Mouse (Mus musculus) kidney, adult 2 months (tissue): Measurements from ENCODE around the gene Trim47. TPM values are rescaled to one million over a fixed set of nuclear protein-coding genes. Genes with fewer than 3 reads are reported as not detected.

Experiments
- DNase-seq: peaks from one replicate; pipeline ENCODE4 v3.0.0; 2021
- H3K27ac ChIP-seq: fragments of 200-500 bp; 2 replicates; pipeline ENCODE4 v1.5.1; 2012; ENCODE audit warnings: low read depth, low read length, control low read depth, inconsistent platforms; ENCODE audit not compliant: insufficient read depth
- H3K27me3 ChIP-seq: fragments of 200-500 bp; replicated peaks from 2 replicates; pipeline ENCODE4 v1.6.1; 2012; ENCODE audit warnings: mild to moderate bottlenecking, moderate library complexity, low read length, inconsistent platforms; ENCODE audit not compliant: control insufficient read depth, insufficient read depth
- H3K36me3 ChIP-seq: fragments of 200-500 bp; 2 replicates; pipeline ENCODE4 v1.6.1; 2012; ENCODE audit warnings: mild to moderate bottlenecking, moderate library complexity, low read length, inconsistent platforms; ENCODE audit not compliant: control insufficient read depth, insufficient read depth
- H3K4me1 ChIP-seq: fragments of 200-500 bp; 2 replicates; pipeline ENCODE4 v1.6.1; 2011; ENCODE audit warnings: low read length; ENCODE audit not compliant: control insufficient read depth, insufficient read depth
- H3K4me3 ChIP-seq: fragments of 200-500 bp; 2 replicates; pipeline ENCODE4 v1.5.1; 2011; ENCODE audit warnings: mild to moderate bottlenecking, low read depth, low read length, control low read depth; ENCODE audit not compliant: insufficient read depth
- CTCF ChIP-seq: fragments of 200-500 bp; conservative IDR thresholded peaks from 2 replicates; pipeline ENCODE4 v1.5.1; 2011; ENCODE audit warnings: low read depth, mild to moderate bottlenecking, control low read depth, low read length, moderate library complexity, mixed read lengths; ENCODE audit not compliant: insufficient read depth, insufficient read length
- POLR2A ChIP-seq: fragments of 200-500 bp; IDR thresholded peaks from one replicate; pipeline ENCODE4 v1.6.1; 2011; ENCODE audit warnings: low read depth, low read length, control low read depth
- WGBS: fragments of 180-500 bp; shearing (Covaris S2); methylation state at CpG from one replicate; pipeline ENCODE4 v1.1.7; 2018; 5-methylcytosine and 5-hydroxymethylcytosine counted together
- polyA plus RNA-seq: library from polyadenylated mRNA; depleted of rRNA; stranded (reverse); fragments of >200 nt; gene quantifications from 2 replicates; pipeline ENCODE4 v1.2.3, GENCODE M21; 2012; rRNA removed

Trim47 gene
- 34.9 and 39.6 TPM in 2 replicates for polyA plus RNA-seq

DNA sequence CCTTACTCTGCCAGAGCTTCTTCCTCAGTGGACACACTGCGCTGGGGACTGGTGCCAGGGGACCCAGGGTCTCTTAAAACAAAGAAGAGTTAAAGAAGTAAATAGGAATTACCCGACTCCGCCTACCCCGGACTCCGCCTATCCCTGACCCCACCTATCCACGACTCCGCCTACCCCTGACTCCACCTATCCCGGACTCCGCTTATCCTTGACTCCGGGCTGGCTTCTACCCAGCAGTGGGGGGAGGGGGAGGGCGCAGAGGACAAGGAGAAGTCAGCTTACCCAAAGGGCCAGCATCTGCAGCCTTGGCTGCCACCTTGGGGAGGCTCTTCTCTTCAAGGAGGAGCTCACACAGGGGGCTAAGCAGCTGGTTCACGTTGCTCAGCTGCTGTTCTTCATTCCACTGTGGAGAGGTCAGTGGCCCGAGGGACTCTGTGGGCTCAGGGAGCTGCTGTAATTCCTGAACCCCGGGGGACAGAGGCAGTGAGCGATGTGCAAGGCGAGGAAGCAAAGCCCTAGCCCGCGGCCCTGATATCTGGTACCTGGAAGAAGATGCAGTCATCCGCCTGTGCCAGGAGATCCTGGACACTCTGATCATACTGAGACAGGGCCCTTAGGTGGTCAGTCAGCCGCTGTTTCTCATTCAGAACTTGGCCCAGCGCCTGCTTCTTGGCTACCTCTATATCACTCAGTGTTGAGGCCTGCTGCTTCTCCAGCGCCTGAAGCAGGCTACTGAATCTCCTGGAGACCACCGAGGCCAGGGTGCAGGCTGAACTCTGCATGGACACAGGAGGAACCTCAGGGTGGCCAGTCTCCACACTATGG is at the start of gene Trim47:
TSS of gene Trim47 (minus strand) at position 55 of the 825 bp plus-strand sequence.
- Histone ChIP-seq H3K4me1 (peaks cover 27% of the 10 kb centered on the region), H3K27ac (no peak within 1 kb of the TSS), H3K27me3 (no peaks in the 10 kb centered on the region), H3K36me3 (peaks cover 4% of the 10 kb centered on the region), H3K4me3 (no peak within 1 kb of the TSS)
- WGBS, result 41% methylated on average over 23 of the region's 23 CpGs
- DNase-seq, result peak; percentile 94
- TF ChIP-seq POLR2A (no peak), CTCF (no peak)

DNA sequence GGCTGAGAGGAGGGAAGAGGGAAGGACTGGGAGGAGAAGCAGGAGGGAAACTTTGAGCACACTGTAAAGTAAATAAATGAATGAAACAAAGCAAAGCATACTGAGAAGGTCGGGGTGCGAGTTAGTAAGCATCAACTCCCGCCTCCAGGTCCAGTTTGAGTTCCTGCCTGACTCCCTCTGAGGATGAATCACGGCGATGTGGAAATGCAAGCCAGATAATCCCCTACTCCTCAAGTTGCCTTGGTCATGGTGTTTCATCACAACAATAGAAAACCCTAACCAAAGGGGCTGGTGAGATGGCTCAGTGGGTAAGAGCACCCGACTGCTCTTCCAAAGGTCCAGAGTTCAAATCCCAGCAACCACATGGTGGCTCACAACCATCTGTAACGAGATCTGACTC is 49.0 kb upstream of the Trim47 start:
- H3K4me1 ChIP-seq, result peaks cover 31% of the 10 kb centered on the region; the same call in 1 of the 2 replicates
- 71% methylated on average over 7 of the region's 7 CpGs for WGBS
- no peak for DNase-seq

DNA sequence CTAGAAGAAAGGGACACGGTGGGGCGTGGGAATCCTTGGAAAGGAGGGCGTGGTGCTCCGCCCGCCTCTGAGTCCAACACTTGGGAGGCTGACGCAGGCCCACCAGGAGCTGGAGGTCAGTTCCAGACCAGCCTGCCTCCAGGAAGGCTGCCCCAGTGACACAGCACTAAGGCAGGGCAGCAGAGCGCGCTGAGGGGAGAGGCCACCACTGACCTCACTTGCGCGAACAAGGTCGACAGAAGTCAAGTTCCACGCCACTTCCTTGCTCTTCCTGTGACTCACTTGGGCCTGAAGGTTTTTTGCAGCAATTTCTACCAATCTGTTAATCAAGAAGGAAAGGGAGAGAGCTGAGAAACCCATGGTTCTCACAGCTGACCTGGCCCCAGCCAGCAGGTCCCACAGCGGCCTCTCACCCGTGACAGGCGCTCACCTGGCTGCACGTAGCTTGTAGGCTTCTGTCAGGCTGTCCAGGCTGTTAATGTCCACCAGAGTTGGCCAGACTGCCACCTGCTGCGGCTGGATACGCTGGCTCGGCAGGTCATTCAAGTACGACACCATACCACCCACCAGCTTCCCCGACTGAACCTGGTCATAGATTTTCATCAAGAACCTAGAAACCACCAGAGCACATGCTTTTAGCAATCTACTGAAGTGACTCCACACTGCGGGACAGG is 47.9 kb upstream of the Trim47 start:
- peak; percentile 89 for DNase-seq
- H3K4me1 ChIP-seq, result peaks cover 36% of the 10 kb centered on the region; the same call in 1 of the 2 replicates
- WGBS, result 38% methylated on average over 22 of the region's 22 CpGs
- peak overlapping the region; percentile 89 for H3K27ac ChIP-seq
- peaks cover 28% of the 10 kb centered on the region for H3K36me3 ChIP-seq
- H3K4me3 ChIP-seq, result no peak overlapping the region
- TF ChIP-seq CTCF (0 out of 2 replicates have a peak, but pooled peaks have one; percentile 0), POLR2A (no peak)
- no peaks in the 10 kb centered on the region for H3K27me3 ChIP-seq

More for the DNA sequence above, 49.0 kb upstream of the Trim47 start:
- peaks cover 31% of the 10 kb centered on the region for H3K36me3 ChIP-seq
- H3K27me3 ChIP-seq, result no peaks in the 10 kb centered on the region
- H3K27ac ChIP-seq, result no peak overlapping the region; the same call in 1 of the 2 replicates
- TF ChIP-seq POLR2A (no peak), CTCF (no peak)
- no peak overlapping the region for H3K4me3 ChIP-seq

- Histone ChIP-seq H3K4me3 (no peak overlapping the region), H3K36me3 (peaks cover 15% of the 10 kb centered on the region), H3K27me3 (no peaks in the 10 kb centered on the region), H3K27ac (peak overlapping the region; percentile 76), H3K4me1 (peaks cover 33% of the 10 kb centered on the region; the same call in 1 of the 2 replicates)
- DNase-seq, result peak; percentile 82
- WGBS, result 51% methylated on average over 2 of the region's 2 CpGs
- TF ChIP-seq POLR2A (no peak), CTCF (no peak)
These were observed 44.9 kb upstream of the Trim47 start for GRCm38 (mm10) chr11:116171959-116172358.

GRCm38 (mm10) chr11:116170003-116170800 is 43.2 kb upstream of the Trim47 start:
- no peak overlapping the region for H3K4me3 ChIP-seq
- WGBS, result 54% methylated on average over 5 of the region's 5 CpGs
- H3K27me3 ChIP-seq, result no peaks in the 10 kb centered on the region
- no peak for TF ChIP-seq CTCF
- TF ChIP-seq POLR2A, result no peak
- peaks cover 11% of the 10 kb centered on the region for H3K36me3 ChIP-seq
- DNase-seq, result peak; percentile 85
- H3K4me1 ChIP-seq, result peaks cover 24% of the 10 kb centered on the region; the same call in 1 of the 2 replicates
- peak overlapping the region; percentile 78 for H3K27ac ChIP-seq

DNA sequence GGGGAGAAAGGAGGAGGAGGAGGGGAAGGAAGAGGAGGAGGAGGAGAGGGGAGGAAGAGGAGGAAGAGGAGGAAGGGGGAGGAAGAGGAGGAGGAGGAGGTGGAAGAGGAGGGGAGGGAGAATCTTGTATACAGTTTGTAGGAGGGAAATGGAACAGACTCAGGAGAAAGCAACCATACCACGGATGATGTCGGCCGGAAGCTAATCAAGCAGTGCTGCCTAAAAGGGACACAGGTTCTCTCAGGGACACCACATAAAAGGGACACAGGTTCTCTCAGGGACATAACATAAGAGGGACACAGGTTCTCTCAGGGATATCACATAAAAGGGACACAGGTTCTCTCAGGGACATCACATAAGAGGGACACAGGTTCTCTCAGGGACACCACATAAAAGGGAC is 42.2 kb upstream of the Trim47 start:
- WGBS, result 73% methylated on average over 3 of the region's 3 CpGs

More for the DNA sequence above, 42.2 kb upstream of the Trim47 start:
- DNase-seq, result no peak
- no peak overlapping the region for H3K4me3 ChIP-seq
- peaks cover 11% of the 10 kb centered on the region for H3K36me3 ChIP-seq
- H3K27ac ChIP-seq, result no peak overlapping the region
- no peaks in the 10 kb centered on the region for H3K27me3 ChIP-seq
- H3K4me1 ChIP-seq, result peaks cover 19% of the 10 kb centered on the region; the same call in 1 of the 2 replicates
- TF ChIP-seq POLR2A (no peak), CTCF (no peak)
